Mouse (Mus musculus) stomach, embryonic 16.5 days (tissue): ENCODE results near the gene Hoxd11. TPM values are rescaled to one million over a fixed set of nuclear protein-coding genes. Genes with fewer than 3 reads are reported as not detected.

Source experiments
- ATAC-seq: fragments of 200-750 bp; cut with Nextera tagmentation; 2 replicates; pipeline ENCODE4 v1.8.0; 2017; ENCODE audit warnings: moderate number of reproducible peaks, moderate TSS enrichment; ENCODE audit not compliant: insufficient read depth, low FRiP score
- H3K27ac ChIP-seq: fragments of 300-500 bp; sonication (generic); 2 replicates; pipeline ENCODE4 v1.5.1; 2014; ENCODE audit warnings: low read length
- H3K27me3 ChIP-seq: fragments of 300-500 bp; sonication (generic); 2 replicates; pipeline ENCODE4 v1.6.1; 2014; ENCODE audit warnings: low read length, control low read depth, mixed read lengths; ENCODE audit not compliant: control insufficient read depth, insufficient read depth
- H3K36me3 ChIP-seq: fragments of 300-500 bp; sonication (generic); 2 replicates; pipeline ENCODE4 v1.6.1; 2014; ENCODE audit warnings: low read length; ENCODE audit not compliant: control insufficient read depth, insufficient read depth
- H3K4me1 ChIP-seq: fragments of 300-500 bp; sonication (generic); 2 replicates; pipeline ENCODE4 v1.6.1; 2014; ENCODE audit warnings: low read length, control low read depth, mixed read lengths; ENCODE audit not compliant: control insufficient read depth, insufficient read depth
- H3K4me2 ChIP-seq: fragments of 300-500 bp; sonication (generic); 2 replicates; pipeline ENCODE4 v1.6.1; 2014; ENCODE audit warnings: low read depth, low read length, mixed read lengths
- H3K4me3 ChIP-seq: fragments of 300-500 bp; sonication (generic); replicated peaks from 2 replicates; pipeline ENCODE4 v1.5.1; 2014; ENCODE audit warnings: mild to moderate bottlenecking, low read length
- H3K9ac ChIP-seq: fragments of 300-500 bp; sonication (generic); 2 replicates; pipeline ENCODE4 v1.6.1; 2014; ENCODE audit warnings: low read length
- H3K9me3 ChIP-seq: fragments of 300-500 bp; sonication (generic); replicated peaks from 2 replicates; pipeline ENCODE4 v1.6.1; 2016; ENCODE audit warnings: low read length, control low read depth; ENCODE audit not compliant: control insufficient read depth
- WGBS: fragments of 180-500 bp; shearing (Covaris S2); extraction: QIAGEN DNeasy Blood & Tissue Kit; methylation state at CpG from one replicate; pipeline ENCODE4 v1.1.7; 2014; 5-methylcytosine and 5-hydroxymethylcytosine counted together
- microRNA counts: library from miRNA; unstranded; fragments of <30 nt; microRNA quantifications from one replicate; lab custom pipeline; 2016
- microRNA-seq: library from miRNA; unstranded; fragments of <30 nt; microRNA quantifications from one replicate; pipeline ENCODE4, GENCODE M21; 2016
- polyA plus RNA-seq: library from polyadenylated mRNA; unstranded; fragments of >200 nt; fragmentation: Nextera tagmentation; extraction: Ambion mirVana; gene quantifications from 2 replicates; pipeline ENCODE4 v1.2.1, GENCODE M21; 2015

Hoxd11 gene
- polyA plus RNA-seq, 1 experiment from 2014 or later: not detected

- Histone ChIP-seq H3K27ac (no peak overlapping the region), H3K9me3 (no peaks in the 10 kb centered on the region), H3K4me1 (no peaks in the 10 kb centered on the region), H3K36me3 (no peaks in the 10 kb centered on the region), H3K27me3 (peaks cover 89% of the 10 kb centered on the region), H3K9ac (no peak overlapping the region), H3K4me3 (peak overlapping the region; percentile 22), H3K4me2 (0 out of 2 replicates have a peak overlapping the region, but pooled peaks have one; percentile 28)
- 5% methylated on average over 27 of the region's 27 CpGs for WGBS
- no peak for ATAC-seq
Observed at GRCm38 (mm10) chr2:74734996-74735811, 55.8 kb downstream of the Hoxd11 start.

DNA sequence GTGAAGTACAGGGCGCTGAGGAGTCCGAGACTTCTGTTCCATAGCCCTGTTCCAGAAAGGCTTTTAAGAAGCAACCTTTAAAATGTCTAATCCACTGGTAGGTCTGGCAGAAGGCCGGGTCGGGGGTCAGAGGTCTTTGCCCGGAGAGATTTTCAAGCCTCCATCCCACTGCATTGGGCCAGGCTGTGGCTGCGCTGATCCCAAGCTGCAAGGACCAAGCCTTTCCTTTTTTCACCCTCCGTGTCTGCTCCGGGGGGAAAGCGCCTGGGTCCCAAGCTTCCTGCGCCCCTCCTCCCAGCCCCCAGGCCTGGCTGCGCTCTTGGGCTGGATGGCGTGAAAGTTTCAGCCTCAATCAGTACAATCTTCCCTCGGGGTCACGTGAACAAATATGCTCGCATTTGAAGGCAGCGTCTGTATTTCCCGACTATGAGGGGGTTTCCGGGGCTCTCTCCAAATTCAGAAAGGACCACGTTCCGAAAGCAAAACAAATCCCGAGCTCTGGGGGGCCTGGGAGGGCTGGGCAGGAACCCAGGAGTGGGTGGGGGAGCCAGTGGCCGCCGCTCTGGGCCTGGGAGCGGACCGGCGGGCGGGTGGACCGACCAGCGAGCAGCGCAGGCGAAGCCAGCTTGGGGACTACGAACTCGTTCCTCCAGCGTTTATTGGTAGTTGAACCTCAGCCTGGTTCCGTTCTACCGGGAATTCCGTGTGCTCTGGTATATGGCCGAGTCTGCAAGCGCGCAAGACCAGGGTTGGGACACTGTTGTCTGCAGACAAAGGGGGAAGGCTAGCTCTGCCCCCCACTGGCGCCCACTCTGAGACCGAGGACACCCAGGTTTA lies 56.7 kb downstream of the Hoxd11 start:
- no peaks in the 10 kb centered on the region for H3K36me3 ChIP-seq
- H3K27me3 ChIP-seq: peaks cover 90% of the 10 kb centered on the region
- H3K9me3 ChIP-seq: no peaks in the 10 kb centered on the region
- no peak for ATAC-seq
- no peak overlapping the region for H3K9ac ChIP-seq
- peak overlapping the region; percentile 28 for H3K4me2 ChIP-seq
- no peak overlapping the region for H3K27ac ChIP-seq
- WGBS: 2% methylated on average over 42 of the region's 42 CpGs
- peak overlapping the region; percentile 22 for H3K4me3 ChIP-seq
- H3K4me1 ChIP-seq: no peaks in the 10 kb centered on the region

MicroRNAs encoded within 50 kb of the gene (microRNA counts, 519-probe panel; counts per million panel counts)
- microRNA mmu-miR-10b (lab: Ali Mortazavi, UCI): 2,694 counts per million, percentile 59 among the panel's probes with 10 or more counts

Small RNA genes within 50 kb of the gene (microRNA-seq; reads per million reads assigned to microRNA genes)
- not detected for gene Gm44463
- 4,203 reads per million, percentile 89 among the genes with 10 or more reads in this experiment for gene Mir10b

Other genes starting within 250 kb of the Hoxd11 start
- gene Lnpk, start 100.1 kb upstream of the Hoxd11 start, polyA plus RNA-seq: 18.0 and 19.1 TPM in 2 replicates
- not detected in 2 replicates for gene Evx2, start 20.0 kb upstream of the Hoxd11 start, polyA plus RNA-seq
- 0.20 TPM in 1 of 2 replicates, not detected in the other for gene Hoxd13, start 11.2 kb upstream of the Hoxd11 start, polyA plus RNA-seq
- 0.05 and 0.11 TPM in 2 replicates for gene Hoxd12, start 4.5 kb upstream of the Hoxd11 start, polyA plus RNA-seq
- gene Hoxd10, start 12.4 kb downstream of the Hoxd11 start, polyA plus RNA-seq: 0.21 TPM in 1 of 2 replicates, not detected in the other
- 0.41 and 0.53 TPM in 2 replicates for gene Hoxd9, start 18.2 kb downstream of the Hoxd11 start, polyA plus RNA-seq
- 1.7 and 2.8 TPM in 2 replicates for gene Hoxd8, start 25.1 kb downstream of the Hoxd11 start, polyA plus RNA-seq
- 7.4 and 9.2 TPM in 2 replicates for gene Hoxd3, start 32.4 kb downstream of the Hoxd11 start, polyA plus RNA-seq
- 0.29 and 0.39 TPM in 2 replicates for gene Hoxd4, start 32.4 kb downstream of the Hoxd11 start, polyA plus RNA-seq
- gene Gm28230, start 47.2 kb downstream of the Hoxd11 start, polyA plus RNA-seq: 0.10 and 0.13 TPM in 2 replicates
- not detected in 2 replicates for gene Hoxd1, start 83.4 kb downstream of the Hoxd11 start, polyA plus RNA-seq
- 86.4 and 93.0 TPM in 2 replicates for gene Mtx2, start 146.2 kb downstream of the Hoxd11 start, polyA plus RNA-seq